Mouse (Mus musculus) heart, adult 10 weeks (tissue): ENCODE measurements around the gene Tedc2. TPM values are rescaled to one million over a fixed set of nuclear protein-coding genes. Genes with fewer than 3 reads are reported as not detected.

Source experiments
- polyA plus RNA-seq: library from polyadenylated mRNA; stranded (reverse); fragments of 350-450 nt; fragmentation: Illumina TruSeq; extraction: RNeasy Lipid Tissue Mini Kit (QIAGEN cat#74804); gene quantifications from one replicate; pipeline ENCODE4 v1.2.3, GENCODE M21; 2014; ENCODE audit warnings: low read depth, low replicate concordance

Gene Tedc2
- polyA plus RNA-seq, result 2.4 TPM

DNA sequence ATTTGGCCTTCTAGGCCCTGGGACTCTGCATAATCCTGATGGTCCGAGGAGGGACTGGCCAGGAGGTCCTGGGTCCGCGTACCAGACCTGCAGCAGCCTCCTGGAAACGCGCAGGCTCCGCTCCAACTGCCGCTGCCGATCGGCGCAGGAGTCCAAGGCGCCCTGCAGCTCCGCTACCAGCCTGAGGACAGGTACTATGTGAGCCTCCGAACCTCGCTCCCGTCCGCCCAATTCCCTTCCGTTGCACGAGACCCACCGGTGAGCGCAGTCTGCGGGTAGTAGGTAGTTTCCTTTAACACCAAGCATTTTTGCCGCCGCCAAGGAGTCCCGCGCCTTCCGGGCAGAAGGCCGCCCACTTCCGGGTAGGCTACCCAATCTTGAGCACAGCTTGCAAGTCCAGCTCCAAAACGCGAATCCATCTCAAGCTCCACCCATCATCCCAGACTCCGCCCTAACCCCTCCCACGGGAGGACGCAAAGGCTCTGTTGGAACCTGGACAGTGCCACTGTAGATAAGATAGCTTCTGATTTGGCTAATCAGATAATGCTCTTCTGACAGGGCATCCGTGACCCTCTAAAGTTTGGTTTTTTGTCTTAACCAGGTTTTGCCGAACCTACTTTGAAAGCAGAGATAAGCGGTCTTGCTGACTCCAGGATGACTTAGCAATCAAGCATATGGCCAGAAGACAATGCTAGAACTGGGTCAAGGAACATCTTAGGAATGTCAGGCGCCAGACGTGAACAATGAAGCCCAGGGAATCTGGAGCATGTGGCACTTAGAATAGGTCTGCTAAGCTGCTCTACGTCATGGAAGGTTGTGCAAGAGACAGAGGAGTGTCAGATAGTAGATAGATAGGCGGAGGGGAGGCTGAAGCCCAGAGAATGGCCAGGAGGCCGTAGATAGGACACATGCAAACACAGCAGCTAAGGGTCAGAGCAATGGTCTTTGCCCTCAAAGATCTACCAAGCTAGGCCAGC lies at the start of gene Tedc2:
Gene Tedc2, minus strand, starts transcription at position 417 of the 977 bp plus-strand sequence.

GRCm38 (mm10) chr17:24251320-24252069 lies 30.8 kb upstream of the Tedc2 start, which contains the start of gene Ccnf:
Ccnf (minus strand) TSS chr17:24251484.

DNA sequence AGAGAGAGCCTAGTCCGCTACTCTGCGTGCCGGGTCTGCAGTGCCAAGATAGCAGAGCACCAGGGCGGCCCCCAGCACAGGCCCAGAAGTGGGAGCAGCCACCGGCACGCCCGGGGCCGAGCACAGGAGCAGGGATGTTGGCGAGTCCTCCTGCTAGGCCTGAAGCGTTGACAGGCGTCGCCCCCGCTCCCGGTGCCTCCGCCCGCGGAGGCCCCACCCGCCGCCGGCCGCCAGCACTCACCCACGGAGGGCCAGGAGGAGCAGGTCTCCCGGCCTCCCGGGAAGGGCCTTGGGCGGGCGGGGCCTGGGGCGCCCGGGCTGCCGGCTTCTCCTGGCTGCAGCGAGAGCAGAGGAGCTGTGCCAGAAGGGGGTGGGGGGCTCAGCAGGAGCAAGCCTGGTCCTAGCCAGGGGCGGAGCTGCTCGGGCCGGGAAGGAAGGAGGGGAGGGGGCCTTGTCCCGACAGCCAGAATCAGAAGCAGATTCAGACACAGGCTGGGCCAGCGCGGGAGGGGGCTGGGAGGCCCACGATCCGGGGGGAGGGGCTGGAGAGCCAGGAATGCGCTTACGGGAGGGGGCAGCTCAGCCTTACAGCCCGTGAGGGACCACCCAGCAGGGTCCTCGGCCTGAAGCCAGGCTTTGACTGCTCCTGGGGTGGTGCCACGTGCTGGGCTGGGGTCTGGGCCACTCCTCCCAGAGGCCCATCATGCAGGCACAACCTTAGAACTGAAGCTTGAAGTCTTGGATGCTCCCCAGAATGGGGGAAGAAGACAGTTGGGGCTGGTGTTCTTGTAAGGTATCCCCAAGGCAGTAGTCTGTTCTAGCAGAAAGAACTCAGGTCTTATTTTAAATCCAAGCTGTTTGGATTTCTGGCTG lies 11.4 kb downstream of the Tedc2 start, which contains the start of gene Ntn3:
Gene Ntn3, minus strand, starts transcription at position 489 of the 873 bp plus-strand sequence.

DNA sequence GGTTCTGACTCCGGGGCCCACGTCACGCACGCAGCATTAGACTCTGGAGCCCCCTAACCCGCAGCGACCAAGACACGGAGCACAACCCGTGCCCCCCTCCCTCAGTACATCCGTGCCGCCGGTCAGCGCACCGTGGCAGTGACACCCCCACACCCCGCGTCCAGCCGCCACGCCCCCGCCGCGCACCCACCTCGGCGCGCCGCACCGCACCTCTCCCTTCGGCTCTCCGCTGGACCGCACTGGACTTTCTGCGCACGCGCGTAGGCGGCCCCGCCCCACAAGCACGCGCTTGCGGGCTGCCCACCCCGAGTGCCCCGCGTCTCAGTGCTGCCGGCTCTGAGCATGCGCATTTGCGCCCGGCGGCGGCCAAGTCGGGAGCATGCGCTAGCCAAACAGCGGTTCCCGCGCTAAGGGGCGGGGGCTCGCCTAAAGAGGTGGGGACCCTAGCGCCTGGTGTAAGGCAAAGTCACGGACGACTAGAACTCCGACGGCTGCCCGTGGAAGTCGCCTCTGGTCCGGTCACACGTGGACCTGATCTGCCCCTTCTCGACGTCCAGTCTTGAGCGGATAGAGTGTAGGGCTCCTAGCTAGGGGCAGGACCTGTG lies 15.3 kb downstream of the Tedc2 start, which contains the start of gene Tbc1d24:
Gene Tbc1d24, minus strand, starts transcription at position 279 of the 605 bp plus-strand sequence.

DNA sequence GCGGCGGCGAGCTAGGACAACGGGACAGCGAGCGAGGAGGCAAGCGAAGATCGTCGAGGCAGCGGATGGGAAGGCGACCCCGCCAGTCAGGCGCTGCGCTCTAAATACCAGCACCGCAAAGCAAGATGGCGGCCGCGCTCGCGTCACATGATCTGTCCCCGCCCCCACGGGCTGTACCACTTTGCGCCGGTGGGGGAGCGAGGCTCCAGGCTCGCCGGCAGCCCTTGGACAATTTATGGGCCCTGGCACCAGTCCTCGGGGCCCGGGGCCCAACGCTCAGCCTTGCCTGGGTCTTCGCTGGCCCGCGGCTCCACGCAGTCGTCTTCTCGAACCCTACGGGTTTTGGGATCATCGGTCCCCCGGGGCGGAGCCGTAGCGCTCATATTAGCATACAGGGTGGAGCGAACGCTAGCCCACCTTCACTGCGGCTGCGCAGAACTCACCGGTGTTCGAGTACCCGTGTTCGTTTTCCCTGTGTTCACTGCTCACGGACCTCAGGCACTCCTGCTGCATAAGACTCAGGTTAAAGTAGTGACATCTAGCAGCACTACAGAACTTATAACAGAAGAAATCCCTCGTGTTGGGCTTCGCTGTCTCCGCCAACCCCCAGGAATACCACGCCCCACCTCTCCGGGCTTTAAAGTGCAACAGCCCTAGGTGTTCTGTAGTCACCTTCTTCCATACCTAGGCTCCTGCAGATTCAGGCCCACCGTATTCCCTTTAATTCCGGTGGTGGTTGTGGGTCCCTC lies 51.2 kb downstream of the Tedc2 start, which contains the start of gene Atp6v0c:
Gene Atp6v0c, minus strand, starts transcription at position 386 of the 749 bp plus-strand sequence.

Other genes starting within 250 kb of the Tedc2 start
- not detected for gene Prss30, start 240.3 kb downstream of the Tedc2 start, polyA plus RNA-seq
- gene Prss22, start 222.8 kb downstream of the Tedc2 start, polyA plus RNA-seq, result not detected
- gene Prss27, start 182.7 kb downstream of the Tedc2 start, polyA plus RNA-seq, result not detected
- gene Kctd5, start 147.4 kb downstream of the Tedc2 start, polyA plus RNA-seq, result 9.1 TPM
- 21.0 TPM for gene Pdpk1, start 69.9 kb downstream of the Tedc2 start, polyA plus RNA-seq
- gene Amdhd2, start 57.1 kb downstream of the Tedc2 start, polyA plus RNA-seq, result 14.9 TPM
- 283 TPM for gene Atp6v0c, start 51.1 kb downstream of the Tedc2 start, polyA plus RNA-seq
- gene Tbc1d24, start 15.3 kb downstream of the Tedc2 start, polyA plus RNA-seq, result 10.7 TPM
- 1.2 TPM for gene Ntn3, start 11.3 kb downstream of the Tedc2 start, polyA plus RNA-seq
- 0.45 TPM for gene Ccnf, start 30.6 kb upstream of the Tedc2 start, polyA plus RNA-seq
- gene Abca17, start 130.2 kb upstream of the Tedc2 start, polyA plus RNA-seq, result not detected
- gene Abca3, start 131.1 kb upstream of the Tedc2 start, polyA plus RNA-seq, result 11.2 TPM
- 82.4 TPM for gene Rnps1, start 193.7 kb upstream of the Tedc2 start, polyA plus RNA-seq
- gene Eci1, start 205.8 kb upstream of the Tedc2 start, polyA plus RNA-seq, result 445 TPM
- gene Dnase1l2, start 222.3 kb upstream of the Tedc2 start, polyA plus RNA-seq, result 3.4 TPM
- 21.5 TPM for gene E4f1, start 249.5 kb upstream of the Tedc2 start, polyA plus RNA-seq
- gene Pgp, start 249.5 kb upstream of the Tedc2 start, polyA plus RNA-seq, result 36.4 TPM